Mouse (Mus musculus) brain, embryonic 14.5 days (tissue): Measurements from ENCODE around the gene Fmnl1.

Experiments used
- CTCF ChIP-seq: fragments of 200-500 bp; IDR thresholded peaks from 2 replicates; pipeline ENCODE4 v1.5.1; 2012; ENCODE audit warnings: inconsistent platforms, mild to moderate bottlenecking, moderate library complexity, borderline replicate concordance; ENCODE audit not compliant: insufficient read depth, insufficient read length; ENCODE audit errors: extremely low read depth
- POLR2A ChIP-seq: fragments of 200-500 bp; IDR thresholded peaks from 2 replicates; pipeline ENCODE4 v1.6.1; 2012; ENCODE audit warnings: mild to moderate bottlenecking, inconsistent platforms, borderline replicate concordance; ENCODE audit not compliant: poor library complexity, insufficient read depth, insufficient read length, severe bottlenecking; ENCODE audit errors: extremely low read depth

GRCm38 (mm10) chr11:103195656-103196055, 24.7 kb downstream of the Fmnl1 start:
- no peak for TF ChIP-seq CTCF
- TF ChIP-seq POLR2A, result no peak
